Mouse (Mus musculus) hematopoietic stem cell, adult 5-6 weeks (primary cell): ENCODE measurements around the gene Rfx7. TPM values are rescaled to one million over a fixed set of nuclear protein-coding genes. Genes with fewer than 3 reads are reported as not detected.
"Not testable (repeated sequence)": the region's sequence is repeated elsewhere in the genome, so short reads cannot be mapped to it uniquely, and the experiment has no call there.

Source experiments
- ATAC-seq, 2 experiments: fragments of 125-278 bp in 1 of 2; replicated peaks in 1 of 2; 2 replicates each; pipeline ENCODE4 v1.8.0; 2016 to 2017; ENCODE audit warnings: inconsistent platforms in 2 of 2, mild to moderate bottlenecking in 2 of 2, moderate number of reproducible peaks in 2 of 2, low read depth in 1 of 2, moderate TSS enrichment in 1 of 2; ENCODE audit not compliant: low FRiP score in 2 of 2, poor library complexity in 2 of 2, severe bottlenecking in 2 of 2, insufficient read depth in 1 of 2, low TSS enrichment in 1 of 2
- total RNA-seq: library from RNA; stranded (forward); fragments of 172-1452, 232-1000 nt; gene quantifications from 2 replicates; pipeline ENCODE4 v1.2.3, GENCODE M21; 2017

Rfx7 gene
- total RNA-seq, 1 experiment from 2014 or later: 38.4 TPM

DNA sequence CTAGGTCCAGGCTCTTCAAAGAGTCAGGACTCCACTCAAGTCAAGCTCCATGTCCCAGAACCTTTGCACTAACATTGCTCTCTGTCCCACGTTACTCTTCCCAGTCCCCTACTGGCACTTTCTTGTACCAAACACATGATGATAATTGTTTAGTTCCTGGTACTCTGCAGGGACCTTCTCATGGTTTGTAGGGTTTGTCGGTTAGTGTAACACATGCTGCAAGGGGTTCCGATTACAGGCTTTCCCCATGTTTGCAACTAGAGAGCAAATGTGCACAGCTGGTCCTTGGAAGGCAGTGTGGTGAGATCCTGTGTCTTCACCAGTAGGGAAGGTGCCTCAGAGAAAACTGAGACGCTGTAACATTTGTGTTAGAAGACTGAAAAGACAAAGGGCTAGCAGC lies 121.5 kb downstream of the Rfx7 start:
- ATAC-seq: no peak

DNA sequence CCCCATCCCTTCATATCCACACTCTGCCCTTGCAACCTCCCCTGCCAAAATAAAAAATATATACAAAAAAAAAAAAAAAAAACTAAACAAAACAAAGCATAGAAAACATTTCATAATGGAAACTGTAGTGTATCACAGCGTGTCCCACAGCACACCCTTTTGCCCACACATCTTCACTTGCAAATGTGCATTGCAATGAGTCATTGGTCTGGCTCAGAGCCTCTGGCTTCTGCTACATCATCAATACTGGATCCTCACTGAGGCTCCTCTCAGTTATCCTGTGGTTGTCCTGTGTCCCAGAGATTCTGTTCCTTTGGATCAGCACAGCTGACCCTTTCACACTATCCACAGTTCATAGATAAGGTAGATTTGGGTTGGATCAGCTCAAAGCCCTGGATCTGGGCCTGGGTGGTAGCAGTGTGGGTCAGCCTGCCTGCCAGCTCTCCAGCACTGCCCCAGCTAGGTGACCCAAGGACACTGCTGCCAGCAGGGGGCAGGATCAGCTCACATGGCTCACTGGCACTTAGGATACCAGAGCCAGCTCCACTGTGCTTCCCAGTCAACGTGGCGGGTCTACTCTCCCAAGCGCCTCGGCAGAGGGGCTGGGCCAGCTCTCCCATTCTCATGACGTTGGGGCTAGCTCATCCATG lies 122.7 kb downstream of the Rfx7 start:
- peak; percentile 57 to 65; a peak in 3 of 4 replicates for ATAC-seq

DNA sequence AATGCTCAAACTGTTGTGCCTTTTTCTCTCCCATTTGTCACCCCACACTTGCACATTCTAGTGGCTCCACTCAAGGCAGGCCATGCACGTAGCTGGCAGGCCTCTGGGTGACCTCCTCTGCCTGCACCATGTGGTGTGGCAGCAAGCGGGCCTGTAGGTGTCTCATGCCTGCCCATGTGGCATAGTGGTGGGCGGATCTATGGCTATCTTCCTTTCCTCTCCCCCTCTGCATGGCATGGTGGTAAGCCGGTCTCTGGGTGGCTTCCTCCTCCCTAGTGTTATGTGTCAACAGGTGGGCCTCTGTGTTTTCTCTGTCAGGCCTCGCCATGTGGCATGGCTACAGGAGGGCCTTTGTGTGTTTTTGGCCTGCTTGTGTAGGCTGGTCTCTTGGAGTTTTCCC lies 123.6 kb downstream of the Rfx7 start:
- ATAC-seq: no peak

GRCm38 (mm10) chr9:72656491-72656890 lies 124.5 kb downstream of the Rfx7 start:
- ATAC-seq: no peak

GRCm38 (mm10) chr9:72656940-72657339 lies 124.9 kb downstream of the Rfx7 start:
- ATAC-seq: peak; percentile 27 to 38

- no peak for ATAC-seq
Observed at GRCm38 (mm10) chr9:72657694-72658093, 125.7 kb downstream of the Rfx7 start.

DNA sequence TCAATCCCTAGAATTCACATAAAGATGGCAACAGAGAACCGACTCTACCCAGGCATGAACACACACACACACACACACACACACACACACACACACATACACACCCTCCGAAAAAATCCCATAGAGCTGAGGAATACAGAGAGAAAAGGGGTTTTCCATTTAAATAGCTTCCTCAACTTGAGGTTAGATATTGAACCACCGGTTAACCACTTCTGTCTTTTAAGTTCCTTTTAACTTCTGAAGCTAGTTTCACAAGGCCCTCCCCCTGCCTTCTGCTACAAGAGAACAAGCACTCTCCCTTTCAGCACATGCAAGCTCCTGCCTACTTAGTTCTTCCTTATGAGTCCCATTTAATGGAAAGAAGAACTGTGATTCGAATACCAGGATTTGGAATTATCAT lies 128.1 kb downstream of the Rfx7 start:
- ATAC-seq: peak; percentile 54 to 76

GRCm38 (mm10) chr9:72660911-72661310 lies 128.9 kb downstream of the Rfx7 start:
- no peak for ATAC-seq

GRCm38 (mm10) chr9:72661561-72661894 lies 129.5 kb downstream of the Rfx7 start:
- ATAC-seq: no peak

DNA sequence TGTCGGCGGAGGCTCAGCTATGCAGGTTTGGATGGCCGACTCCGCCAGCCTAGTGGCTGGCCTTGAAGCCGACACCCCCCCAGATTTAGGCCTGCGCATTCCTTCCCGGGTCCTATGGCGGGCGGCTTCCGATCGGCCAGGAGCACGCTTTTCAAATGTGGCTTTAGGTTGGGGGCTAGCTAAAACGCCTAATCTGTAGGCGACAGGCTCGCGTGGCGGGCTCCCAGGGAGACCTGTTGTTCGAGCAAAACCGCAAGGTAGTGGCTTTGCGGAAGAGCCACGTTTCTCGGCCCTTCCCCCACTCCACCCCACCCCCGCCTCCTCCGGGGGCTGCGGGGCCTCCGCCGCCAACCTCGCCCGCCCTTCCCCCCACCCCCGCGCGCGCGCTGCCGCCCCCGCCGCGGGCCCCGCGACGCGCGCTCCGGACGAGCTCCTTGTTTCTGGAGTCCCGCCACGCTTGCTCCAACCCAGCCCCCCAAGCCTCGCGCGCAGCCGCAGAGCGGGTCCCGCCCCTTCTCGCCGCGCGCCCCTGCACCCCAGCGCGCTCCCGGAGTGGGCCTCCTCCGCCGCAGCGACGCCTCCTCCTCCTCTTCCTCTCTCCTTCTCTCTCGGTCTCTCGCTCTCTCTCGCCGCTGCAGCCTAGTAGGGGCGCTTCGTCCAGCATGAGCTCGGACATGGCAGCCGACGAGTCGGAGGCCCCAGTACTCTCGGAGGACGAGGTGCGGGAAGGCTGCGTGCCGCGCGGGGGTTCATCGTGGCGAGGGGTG lies 130.0 kb downstream of the Rfx7 start, which contains the start of gene Nedd4:
Nedd4 (plus strand) TSS at position 452 of the 767 bp plus-strand sequence.
- ATAC-seq: peak; percentile 51 to 65

DNA sequence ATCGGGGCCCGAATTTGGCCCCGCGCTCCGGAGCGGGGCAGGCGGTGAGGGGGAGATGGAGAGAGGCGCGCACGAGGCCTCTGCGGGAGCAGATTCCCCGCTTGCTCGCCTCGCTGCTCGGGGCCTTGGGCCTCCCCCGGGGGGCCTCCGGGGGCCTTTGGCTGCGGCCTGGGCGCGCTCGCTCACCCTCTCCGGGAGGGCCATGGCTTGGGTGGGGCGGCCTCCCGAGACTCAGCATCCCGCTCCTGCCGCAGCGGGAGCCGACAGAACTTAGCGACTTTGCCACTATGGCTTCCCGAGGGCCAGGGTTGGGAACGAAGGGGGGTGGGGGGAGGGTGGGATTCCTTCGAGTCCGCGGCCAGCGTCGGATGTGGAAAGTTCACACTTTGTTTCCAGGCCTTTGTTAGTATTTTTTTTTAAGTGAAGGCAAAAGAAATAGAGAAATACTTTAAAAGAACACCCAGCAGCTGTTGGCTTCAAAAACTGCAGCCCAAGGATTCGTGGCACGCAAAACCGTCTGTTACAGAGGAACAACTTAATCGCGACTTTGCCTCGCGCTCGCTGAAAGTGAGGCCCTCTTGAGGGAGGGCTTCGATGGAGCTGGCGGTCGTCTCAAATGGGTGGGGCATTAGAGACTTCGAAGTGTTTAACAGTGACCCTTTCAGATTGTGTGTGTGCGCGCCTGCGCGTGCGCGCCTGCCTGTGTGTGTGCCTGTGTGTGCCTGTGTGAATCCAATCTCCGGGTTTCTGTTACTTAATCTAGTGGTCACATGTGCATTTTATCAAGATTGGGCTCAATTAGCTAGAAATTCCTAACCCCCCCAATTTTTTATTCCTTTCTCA lies 130.9 kb downstream of the Rfx7 start:
- no peak; a peak in 1 of 4 replicates for ATAC-seq

DNA sequence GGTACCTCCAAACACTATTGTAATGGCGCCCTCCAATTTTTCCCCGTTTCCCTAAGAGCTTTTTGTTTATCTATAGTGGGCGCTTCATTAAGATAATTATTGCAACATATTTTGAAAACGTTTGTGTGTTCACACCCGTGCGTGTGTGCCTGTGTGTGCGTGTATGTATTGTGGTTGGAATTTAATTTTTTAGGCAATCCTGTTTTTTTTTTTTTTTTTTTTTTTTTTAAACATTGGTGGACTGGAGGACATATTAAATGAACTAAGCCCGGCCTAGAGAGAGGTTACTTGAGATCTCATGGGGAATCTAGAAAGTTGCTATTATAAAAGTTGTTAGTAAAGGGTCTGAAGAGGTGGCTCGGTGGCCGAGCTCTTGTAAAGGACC lies 131.5 kb downstream of the Rfx7 start:
- no peak for ATAC-seq

DNA sequence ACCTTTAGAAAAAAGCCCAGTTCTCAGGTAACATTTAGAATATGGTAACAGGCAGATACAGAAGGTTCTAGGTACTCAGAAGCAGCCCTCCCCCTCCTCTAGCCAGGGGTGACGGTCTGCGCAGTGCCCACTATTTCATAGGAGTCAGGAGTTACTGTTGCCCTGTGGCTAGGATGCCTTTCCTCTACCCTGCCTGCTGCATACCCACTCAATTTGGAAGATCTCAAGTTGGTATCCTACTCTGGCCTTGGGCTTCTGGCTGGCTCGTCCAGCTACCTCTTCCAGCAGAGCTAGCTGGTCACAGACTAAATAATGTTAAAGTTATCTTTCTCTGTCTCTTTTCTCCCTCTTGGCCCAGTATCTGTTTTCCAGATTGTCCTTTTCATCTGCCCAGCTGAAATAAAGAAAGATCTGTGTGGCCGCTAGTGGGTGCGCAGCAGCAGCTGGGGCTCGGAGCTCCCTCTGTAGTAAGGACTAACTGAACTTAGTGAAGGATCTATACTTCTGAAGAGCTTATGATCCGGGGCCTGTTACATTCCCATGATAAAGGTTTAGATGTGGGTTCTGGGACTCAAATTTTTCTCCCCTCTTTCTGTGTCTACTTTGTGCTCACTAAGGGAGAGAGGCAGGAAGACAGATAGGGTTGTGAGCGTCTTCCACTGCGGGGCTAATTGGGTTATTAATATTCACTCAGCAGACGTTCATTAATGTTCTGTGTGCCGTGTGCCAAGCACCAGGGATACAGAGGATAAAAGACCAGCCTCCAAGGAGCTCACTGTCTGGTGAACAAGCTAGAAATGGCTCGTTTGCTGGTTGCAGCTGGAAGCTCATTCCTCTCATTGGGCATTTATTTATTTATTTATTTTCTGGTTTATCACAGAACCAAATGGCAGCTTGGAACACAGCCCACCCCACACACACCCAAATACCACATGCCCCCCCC lies 132.6 kb downstream of the Rfx7 start:
- ATAC-seq: no peak

GRCm38 (mm10) chr9:72665517-72665916 lies 133.5 kb downstream of the Rfx7 start:
- no peak for ATAC-seq

DNA sequence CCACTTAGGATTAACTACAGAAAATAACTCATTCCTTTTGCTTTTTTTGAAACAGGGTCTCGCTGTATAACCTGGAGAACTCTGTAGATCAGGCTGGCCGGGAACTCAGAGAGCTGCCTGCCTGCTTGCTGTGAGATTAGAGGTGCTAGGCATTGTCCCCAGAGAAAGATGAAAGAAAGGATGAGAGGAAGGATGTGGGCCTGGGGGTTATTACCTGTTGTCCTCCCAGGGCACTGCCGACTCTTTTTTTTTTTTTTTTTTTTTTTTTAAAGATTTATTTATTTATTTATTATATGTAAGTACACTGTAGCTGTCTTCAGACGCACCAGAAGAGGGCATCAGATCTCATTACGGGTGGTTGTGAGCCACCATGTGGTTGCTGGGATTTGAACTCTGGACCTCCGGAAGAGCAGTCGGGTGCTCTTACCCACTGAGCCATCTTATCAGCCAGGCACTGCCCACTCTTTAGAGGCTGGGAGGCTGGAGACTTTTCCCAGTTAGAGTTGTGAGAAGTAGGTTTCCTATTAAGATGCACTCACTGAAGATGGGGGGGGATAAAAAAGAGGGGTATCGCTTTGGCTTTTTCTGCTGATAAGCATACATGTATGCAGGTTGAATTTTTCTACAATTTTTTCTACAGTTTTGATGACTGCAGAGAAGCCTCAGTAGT lies 134.4 kb downstream of the Rfx7 start:
- ATAC-seq: not testable (repeated sequence)

- ATAC-seq: no peak
Observed at GRCm38 (mm10) chr9:72667126-72667525, 135.1 kb downstream of the Rfx7 start.

GRCm38 (mm10) chr9:72669383-72669782 lies 137.3 kb downstream of the Rfx7 start:
- ATAC-seq: no peak
